Mouse (Mus musculus) testis, adult 2 months (tissue): ENCODE results near the gene Msl2.

Experiments
- CTCF ChIP-seq: fragments of 200-500 bp; IDR thresholded peaks from 2 replicates; pipeline ENCODE4 v1.5.1; 2012; ENCODE audit warnings: low read depth, mild to moderate bottlenecking, inconsistent platforms, low read length, moderate library complexity; ENCODE audit not compliant: control insufficient read depth, insufficient read depth, insufficient replicate concordance
- POLR2A ChIP-seq: fragments of 200-500 bp; IDR thresholded peaks from 2 replicates; pipeline ENCODE4 v1.6.1; 2012; ENCODE audit warnings: low read depth, mild to moderate bottlenecking, inconsistent platforms, low read length, moderate library complexity; ENCODE audit not compliant: control insufficient read depth

- TF ChIP-seq CTCF = no peak
- no peak for TF ChIP-seq POLR2A
Measured at GRCm38 (mm10) chr9:101083728-101084127, 9.8 kb downstream of the Msl2 start.
